ENCODE assay signal across 15 mouse cellular contexts in genomic region chr12:25332384-25333035, GRCm38 (mm10).
A peak's percentile ranks its signal among the peaks of the same experiment; 100 is the strongest.
DNase-seq lines count a peak whose midpoint lies in the region; ATAC-seq lines count a peak whose summit lies in the region.
"Had no signal": no experiment of that assay in that cellular context is flagged by ENCODE, and none has a peak within 500 bp of the region (broad histone marks: within the 10 kb centered on the region; RNA-seq: fewer than 3 reads in every experiment).

No protein-coding gene starts in this region.

- H3K36me3 ChIP-seq in midbrain, embryonic 10.5 days, result no peaks in the 10 kb centered on the region
- H3K36me3 ChIP-seq: forebrain, embryonic 12.5 days; kidney, embryonic 15.5 days; limb, embryonic 10.5 days; liver, embryonic 12.5 days; lung, embryonic 15.5 days had no signal

- 0 out of 2 replicates have a peak, but pooled peaks cover 7% of the 10 kb centered on the region for H3K4me1 ChIP-seq in midbrain, embryonic 10.5 days
- H3K4me1 ChIP-seq: forebrain, embryonic 12.5 days; kidney, embryonic 15.5 days had no signal

- intact Hi-C loops in left cerebral cortex, postnatal 4 days (cut with DNase I), result no loop called here

- no peak overlapping the region for H3K4me3 ChIP-seq in midbrain, embryonic 10.5 days
- H3K4me3 ChIP-seq: forebrain, embryonic 12.5 days; heart, adult 2 months; kidney, embryonic 15.5 days; limb, embryonic 10.5 days; liver, embryonic 12.5 days; lung, embryonic 15.5 days had no signal

- 0 out of 2 replicates have a peak overlapping the region, but pooled peaks have one; percentile 23 for H3K27ac ChIP-seq in midbrain, embryonic 10.5 days (replicated peaks)
- H3K27ac ChIP-seq: forebrain, embryonic 12.5 days; heart, adult 2 months; kidney, embryonic 15.5 days; limb, embryonic 10.5 days; liver, embryonic 12.5 days; lung, embryonic 15.5 days had no signal

- H3K27me3 ChIP-seq in midbrain, embryonic 10.5 days (ENCODE audit: low read depth, poor library complexity, severe bottlenecking), result no peaks in the 10 kb centered on the region
- H3K27me3 ChIP-seq: forebrain, embryonic 12.5 days; kidney, embryonic 15.5 days; liver, embryonic 12.5 days; lung, embryonic 15.5 days had no signal

- no peak for ATAC-seq in activated CD4-positive, CD25-positive, alpha-beta regulatory T cell, adult 4 months
- ATAC-seq: liver, embryonic 12.5 days had no signal

- peak; percentile 42 to 58 for DNase-seq in cerebellum, postnatal 10 days
- DNase-seq in cerebellum, adult 11-12 months, result no peak
- peak; percentile 35 for DNase-seq in left cerebral cortex, postnatal 4 days
- DNase-seq in left cerebral cortex, adult 11 months (ENCODE audit: low spot score), result no peak
- no peak for DNase-seq in midbrain, embryonic 10.5 days (ENCODE audit: low spot score)
- DNase-seq in retina, postnatal 7 days (ENCODE audit: low read depth, low spot score), result peak; percentile 11
- DNase-seq in heart, adult 18-20 months, result no peak
- DNase-seq: adrenal gland, postnatal 25 days; heart, adult 2 months had no signal

- WGBS in midbrain, embryonic 10.5 days, result 89% methylated on average over 11 of the region's 11 CpGs

- no peaks in the 10 kb centered on the region for H3K9me3 ChIP-seq in midbrain, embryonic 10.5 days (replicated peaks)
- H3K9me3 ChIP-seq: forebrain, embryonic 12.5 days; kidney, embryonic 15.5 days; limb, embryonic 10.5 days; liver, embryonic 12.5 days; lung, embryonic 15.5 days had no signal

Comparison
In these comparisons a context has a peak if more than half of its experiments do, and no peak if none do; other contexts are left out.
1. DNase-seq: peak in cerebellum, postnatal 10 days (2 of 2), left cerebral cortex, postnatal 4 days (single experiment) and retina, postnatal 7 days (single experiment); none in cerebellum, adult 11-12 months (single experiment), left cerebral cortex, adult 11 months (single experiment), midbrain, embryonic 10.5 days (single experiment) and heart, adult 18-20 months (0 of 2).